Mouse (Mus musculus) bone marrow macrophage, adult 2 months (primary cell): ENCODE measurements around the gene Mcrip1.

Experiments used
- CTCF ChIP-seq: IDR thresholded peaks from 2 replicates; pipeline ENCODE4 v1.5.1; 2012; ENCODE audit warnings: low read depth, mild to moderate bottlenecking, low read length, moderate library complexity
- POLR2A ChIP-seq: IDR thresholded peaks from 2 replicates; pipeline ENCODE4 v1.6.1; 2012; ENCODE audit warnings: mild to moderate bottlenecking, low read depth, low read length, borderline replicate concordance

DNA sequence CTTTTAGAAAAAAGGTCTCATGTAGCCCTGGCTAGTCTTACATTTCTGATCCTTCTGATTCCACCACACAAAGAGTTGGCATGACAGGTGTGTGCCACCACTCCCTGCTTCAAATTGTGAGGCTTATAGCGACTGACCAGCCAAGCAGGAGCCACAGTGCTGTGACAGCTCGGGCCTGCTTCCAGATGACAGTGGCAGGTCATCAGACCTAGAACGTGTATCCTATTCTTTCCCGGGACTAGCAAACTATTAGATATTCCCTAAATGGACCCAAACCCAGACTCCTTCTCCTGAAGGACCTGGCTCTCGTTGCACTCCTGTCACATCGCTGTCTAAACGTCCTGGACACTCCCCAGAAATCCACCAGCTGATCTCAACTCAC lies 750 bp downstream of the Mcrip1 start:
- TF ChIP-seq CTCF, result no peak
- TF ChIP-seq POLR2A, result no peak
